Mouse (Mus musculus) hindbrain, embryonic 14.5 days (tissue): ENCODE measurements at regions not wholly inside any gene's neighbourhood (a gene's known extent, or its start where the extent isn't known, plus 50 kb on each side); places are given as distances from the start of the nearest gene placed in this dataset.
A peak's percentile ranks its signal among the peaks of the same experiment; 100 is the strongest.

Experiments used
- ATAC-seq: fragments of 200-750 bp; cut with Nextera tagmentation; 2 replicates; pipeline ENCODE4 v1.8.0; 2017; ENCODE audit warnings: moderate number of reproducible peaks, mild to moderate bottlenecking, moderate TSS enrichment, moderate library complexity; ENCODE audit not compliant: low FRiP score
- DNase-seq: peaks from one replicate; pipeline ENCODE4 v3.0.0-alpha.2; 2015; ENCODE audit warnings: low spot score
- H3K27ac ChIP-seq: fragments of 300-500 bp; sonication (generic); 2 replicates; pipeline ENCODE4 v1.5.1; 2014; ENCODE audit warnings: mild to moderate bottlenecking, moderate library complexity
- H3K27me3 ChIP-seq: fragments of 300-500 bp; sonication (generic); 2 replicates; pipeline ENCODE4 v1.6.1; 2014; ENCODE audit warnings: mild to moderate bottlenecking, low read length, mixed read lengths; ENCODE audit not compliant: control insufficient read depth, insufficient read depth
- H3K36me3 ChIP-seq: fragments of 300-500 bp; sonication (generic); replicated peaks from 2 replicates; pipeline ENCODE4 v1.6.1; 2014; ENCODE audit not compliant: control insufficient read depth, insufficient read depth
- H3K4me1 ChIP-seq: fragments of 300-500 bp; sonication (generic); replicated peaks from 2 replicates; pipeline ENCODE4 v1.6.1; 2014; ENCODE audit warnings: antibody characterized with exemption, low read length, mixed read lengths; ENCODE audit not compliant: control insufficient read depth, insufficient read depth
- H3K4me2 ChIP-seq: fragments of 300-500 bp; sonication (generic); replicated peaks from 2 replicates; pipeline ENCODE4 v1.6.1; 2014; ENCODE audit warnings: mild to moderate bottlenecking, moderate library complexity
- H3K4me3 ChIP-seq: fragments of 300-500 bp; sonication (generic); replicated peaks from 2 replicates; pipeline ENCODE4 v1.5.1; 2014; ENCODE audit warnings: mild to moderate bottlenecking, low read length
- H3K9ac ChIP-seq: fragments of 300-500 bp; sonication (generic); 2 replicates; pipeline ENCODE4 v1.6.1; 2014
- H3K9me3 ChIP-seq: fragments of 300-500 bp; sonication (generic); 2 replicates; pipeline ENCODE4 v1.6.1; 2016; ENCODE audit warnings: low read length; ENCODE audit not compliant: control insufficient read depth
- WGBS: fragments of 180-500 bp; shearing (Covaris S2); extraction: QIAGEN DNeasy Blood & Tissue Kit; methylation state at CpG from one replicate; pipeline ENCODE4 v1.1.7; 2014; 5-methylcytosine and 5-hydroxymethylcytosine counted together

- Histone ChIP-seq H3K4me3 (no peak overlapping the region), H3K27ac (no peak overlapping the region), H3K27me3 (no peaks in the 10 kb centered on the region), H3K36me3 (no peaks in the 10 kb centered on the region), H3K9ac (no peak overlapping the region), H3K9me3 (no peaks in the 10 kb centered on the region), H3K4me1 (no peaks in the 10 kb centered on the region), H3K4me2 (no peak overlapping the region)
- no peak for DNase-seq
- WGBS = 79% methylated on average over 7 of the region's 7 CpGs
- ATAC-seq = no peak
Measured at GRCm38 (mm10) chr8:90762390-90762789, 54.8 kb downstream of the Gm19935 start.

DNA sequence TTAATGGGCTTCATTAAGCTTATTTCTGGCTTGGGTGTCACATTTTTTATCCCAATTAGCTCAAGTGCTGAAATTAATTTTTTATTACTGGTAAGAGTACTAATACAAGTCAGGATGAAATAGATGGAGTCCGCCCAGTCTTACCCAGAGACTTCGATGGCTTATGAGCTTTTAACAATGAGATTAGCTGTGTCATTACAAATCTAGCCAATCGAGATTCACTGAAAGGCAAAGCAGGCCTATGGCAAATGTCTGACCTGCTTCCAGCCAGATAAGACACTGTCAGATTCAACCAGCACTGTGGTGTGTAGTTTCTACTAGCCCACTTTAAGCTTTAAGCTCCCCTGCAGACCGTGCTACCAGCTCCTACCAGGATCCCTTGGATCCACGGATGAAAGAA lies 55.2 kb downstream of the Gm19935 start:
- no peak for ATAC-seq

DNA sequence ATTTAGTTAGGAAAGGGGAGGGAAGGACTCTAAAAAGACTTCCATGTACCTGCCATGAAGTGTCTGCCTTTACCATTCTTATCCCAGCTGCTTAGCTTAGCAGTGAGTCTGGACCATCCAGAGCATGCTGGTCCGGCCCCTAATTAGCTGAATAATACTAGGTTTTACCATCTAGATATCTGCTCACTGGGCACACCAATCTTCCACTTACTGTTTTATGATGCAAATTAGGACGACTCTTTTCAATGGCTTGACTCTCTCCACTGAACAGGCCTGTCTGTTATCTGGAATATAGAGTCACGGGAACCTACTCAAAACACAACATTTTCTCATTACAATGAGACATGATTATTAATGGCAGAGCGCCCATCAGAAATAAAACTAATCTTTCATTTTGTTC lies 55.7 kb downstream of the Gm19935 start:
- no peak for DNase-seq
- no peaks in the 10 kb centered on the region for H3K27me3 ChIP-seq
- no peak for ATAC-seq
- H3K9ac ChIP-seq = no peak overlapping the region
- no peak overlapping the region for H3K4me3 ChIP-seq
- H3K27ac ChIP-seq = no peak overlapping the region
- WGBS = 37% methylated on average over 4 of the region's 4 CpGs
- no peak overlapping the region for H3K4me2 ChIP-seq
- H3K36me3 ChIP-seq = no peaks in the 10 kb centered on the region
- no peaks in the 10 kb centered on the region for H3K9me3 ChIP-seq
- no peaks in the 10 kb centered on the region for H3K4me1 ChIP-seq

More for the DNA sequence above, 55.2 kb downstream of the Gm19935 start:
- WGBS = 74% methylated on average over 5 of the region's 5 CpGs
- Histone ChIP-seq H3K4me3 (no peak overlapping the region), H3K4me2 (no peak overlapping the region), H3K27me3 (no peaks in the 10 kb centered on the region), H3K36me3 (no peaks in the 10 kb centered on the region), H3K9me3 (no peaks in the 10 kb centered on the region), H3K27ac (no peak overlapping the region), H3K4me1 (no peaks in the 10 kb centered on the region), H3K9ac (no peak overlapping the region)
- DNase-seq = no peak

GRCm38 (mm10) chr8:90759531-90759930 lies 57.7 kb downstream of the Gm19935 start:
- DNase-seq (no peak), ATAC-seq (no peak)
- no peak overlapping the region for H3K27ac ChIP-seq
- no peak overlapping the region for H3K4me2 ChIP-seq
- no peaks in the 10 kb centered on the region for H3K4me1 ChIP-seq
- 43% methylated on average over 9 of the region's 9 CpGs for WGBS
- no peaks in the 10 kb centered on the region for H3K36me3 ChIP-seq
- H3K4me3 ChIP-seq = no peak overlapping the region
- H3K9me3 ChIP-seq = no peaks in the 10 kb centered on the region
- no peaks in the 10 kb centered on the region for H3K27me3 ChIP-seq
- no peak overlapping the region for H3K9ac ChIP-seq

DNA sequence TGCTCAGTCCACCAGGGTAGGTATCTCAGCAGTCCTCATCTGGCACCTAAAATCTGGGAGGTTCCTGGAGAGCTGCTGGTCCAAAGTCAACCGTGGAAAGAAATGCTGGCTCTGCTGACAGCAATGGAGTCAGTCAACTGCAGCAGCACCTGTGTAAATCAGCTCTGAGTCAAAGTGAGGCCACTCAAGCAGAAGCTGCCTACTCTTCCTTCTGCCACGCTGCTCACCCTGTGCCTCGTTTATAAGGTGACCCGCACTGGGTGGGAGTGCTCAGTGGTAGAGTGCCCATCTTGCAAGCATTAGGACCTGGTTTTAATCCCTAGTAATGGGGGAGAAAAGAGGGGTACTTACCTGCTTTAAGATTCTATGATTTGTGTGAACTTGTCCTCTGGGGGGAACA lies 62.2 kb downstream of the Gm19935 start:
- Histone ChIP-seq H3K4me3 (no peak overlapping the region), H3K4me1 (no peaks in the 10 kb centered on the region), H3K9ac (no peak overlapping the region), H3K9me3 (no peaks in the 10 kb centered on the region), H3K36me3 (no peaks in the 10 kb centered on the region), H3K27ac (no peak overlapping the region), H3K4me2 (no peak overlapping the region), H3K27me3 (no peaks in the 10 kb centered on the region)
- ATAC-seq (no peak), DNase-seq (no peak)
- WGBS = 62% methylated on average over 4 of the region's 4 CpGs

DNA sequence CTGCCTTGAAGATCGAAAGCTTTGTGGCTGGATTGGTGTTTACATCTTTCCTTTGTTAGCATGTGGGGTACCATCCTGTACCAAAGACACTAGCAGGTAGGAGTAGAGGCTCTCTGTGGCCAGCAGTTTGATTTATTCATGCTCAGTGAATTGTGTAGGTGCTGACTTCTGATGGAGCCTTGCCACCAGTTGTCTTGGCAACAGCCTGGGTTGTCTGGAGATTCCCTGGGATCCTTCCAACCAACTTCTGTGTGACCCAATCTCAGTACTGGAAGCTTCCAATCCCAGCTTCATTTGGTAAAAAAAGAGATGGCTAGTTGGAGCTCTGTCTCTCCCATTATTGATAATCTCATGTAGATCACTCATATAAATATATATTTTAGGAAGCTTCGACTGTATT lies 73.6 kb downstream of the Gm19935 start:
- peaks cover 15% of the 10 kb centered on the region for H3K4me1 ChIP-seq
- H3K4me3 ChIP-seq = no peak overlapping the region
- no peak overlapping the region for H3K9ac ChIP-seq
- WGBS = 98% methylated on average over 2 of the region's 2 CpGs
- no peaks in the 10 kb centered on the region for H3K36me3 ChIP-seq
- H3K9me3 ChIP-seq = no peaks in the 10 kb centered on the region
- ATAC-seq (no peak), DNase-seq (no peak)
- no peak overlapping the region for H3K4me2 ChIP-seq
- H3K27me3 ChIP-seq = no peaks in the 10 kb centered on the region
- H3K27ac ChIP-seq = no peak overlapping the region

GRCm38 (mm10) chr8:90740963-90741733 lies 76.0 kb downstream of the Gm19935 start:
- no peaks in the 10 kb centered on the region for H3K27me3 ChIP-seq
- WGBS = 8% methylated on average over 9 of the region's 9 CpGs
- peaks cover 15% of the 10 kb centered on the region for H3K4me1 ChIP-seq
- no peaks in the 10 kb centered on the region for H3K9me3 ChIP-seq
- ATAC-seq = peak; percentile 79; the same call in 1 of the 2 replicates
- H3K36me3 ChIP-seq = no peaks in the 10 kb centered on the region
- no peak overlapping the region for H3K4me2 ChIP-seq
- H3K4me3 ChIP-seq = no peak overlapping the region
- peak overlapping the region; percentile 79 for H3K27ac ChIP-seq
- peak; percentile 45 for DNase-seq
- no peak overlapping the region for H3K9ac ChIP-seq

GRCm38 (mm10) chr8:90740302-90740962 lies 76.8 kb downstream of the Gm19935 start:
- H3K4me1 ChIP-seq = peaks cover 15% of the 10 kb centered on the region
- ATAC-seq (peak; percentile 88), DNase-seq (peak; percentile 71)
- H3K36me3 ChIP-seq = no peaks in the 10 kb centered on the region
- no peak overlapping the region for H3K4me3 ChIP-seq
- peak overlapping the region; percentile 79 for H3K27ac ChIP-seq
- 7% methylated on average over 2 of the region's 2 CpGs for WGBS
- no peaks in the 10 kb centered on the region for H3K9me3 ChIP-seq
- no peaks in the 10 kb centered on the region for H3K27me3 ChIP-seq
- peak overlapping the region; percentile 3; the same call in 1 of the 2 replicates for H3K9ac ChIP-seq
- no peak overlapping the region for H3K4me2 ChIP-seq

DNA sequence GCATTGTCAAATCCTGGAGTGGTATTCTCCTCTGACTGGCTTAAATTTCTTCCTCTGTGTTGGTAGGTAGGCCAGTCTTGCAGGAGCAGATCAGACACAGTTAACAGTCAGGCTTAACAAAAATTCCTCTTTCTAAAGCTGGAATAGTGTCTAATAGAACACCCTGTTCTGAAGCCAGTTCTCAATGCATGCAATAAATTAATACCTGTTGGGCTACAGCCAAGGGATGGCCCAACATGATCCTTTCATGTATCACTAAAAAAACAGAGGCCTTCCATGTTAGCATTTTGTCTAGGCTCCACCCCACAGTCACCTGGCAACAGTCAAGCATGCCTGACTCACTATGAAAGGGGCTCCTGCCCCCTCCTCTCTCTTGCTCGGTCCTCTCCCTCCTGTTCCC lies 89.2 kb downstream of the Gm19935 start:
- H3K9me3 ChIP-seq = no peaks in the 10 kb centered on the region
- 14% methylated on average over 1 of the region's 1 CpGs for WGBS
- no peak overlapping the region for H3K27ac ChIP-seq
- H3K27me3 ChIP-seq = no peaks in the 10 kb centered on the region
- no peak overlapping the region for H3K9ac ChIP-seq
- DNase-seq (no peak), ATAC-seq (no peak)
- H3K4me3 ChIP-seq = no peak overlapping the region
- H3K4me1 ChIP-seq = no peaks in the 10 kb centered on the region
- H3K36me3 ChIP-seq = no peaks in the 10 kb centered on the region
- H3K4me2 ChIP-seq = no peak overlapping the region
